Mouse (Mus musculus): ENCODE results near the gene Zfp507.
A peak's percentile ranks its signal among the peaks of the same experiment; 100 is the strongest.

Zfp507 gene

GRCm38 (mm10) chr7:35802906-35803595, at the start of gene Zfp507:
Gene Zfp507 (minus strand): TSS chr7:35803003.
- peak; percentile 86 for DNase-seq (ENCODE audit: low spot score)

- DNase-seq (ENCODE audit: low spot score) = no peak
Measured at GRCm38 (mm10) chr7:35850426-35850825, 47.6 kb upstream of the Zfp507 start.

DNA sequence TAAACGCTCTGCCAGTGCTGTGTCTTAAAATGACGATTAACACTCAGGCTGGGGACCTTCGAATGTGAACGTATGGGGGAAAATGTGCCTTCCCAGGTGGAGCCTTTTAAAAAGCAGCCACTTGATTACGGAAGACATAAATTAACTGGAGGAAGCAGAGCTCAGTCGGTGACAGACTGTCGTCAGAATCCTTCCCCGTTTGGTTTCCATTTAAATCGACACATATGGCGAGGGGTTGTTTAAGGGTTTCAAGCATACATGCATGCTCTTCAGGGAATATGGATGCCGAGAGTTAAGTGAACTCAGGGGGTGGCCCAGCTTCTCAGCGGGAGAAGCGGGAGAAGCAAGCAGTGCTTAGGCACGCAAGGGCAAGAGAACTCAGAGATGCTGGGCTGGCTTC, 45.7 kb upstream of the Zfp507 start:
- DNase-seq (ENCODE audit: low spot score) = no peak

- DNase-seq (ENCODE audit: low spot score) = no peak
Measured at GRCm38 (mm10) chr7:35840504-35840903, 37.7 kb upstream of the Zfp507 start.

- DNase-seq (ENCODE audit: low spot score) = no peak
Measured at GRCm38 (mm10) chr7:35836851-35837250, 34.0 kb upstream of the Zfp507 start.

- DNase-seq (ENCODE audit: low spot score) = no peak
Measured at GRCm38 (mm10) chr7:35836415-35836814, 33.6 kb upstream of the Zfp507 start.

DNA sequence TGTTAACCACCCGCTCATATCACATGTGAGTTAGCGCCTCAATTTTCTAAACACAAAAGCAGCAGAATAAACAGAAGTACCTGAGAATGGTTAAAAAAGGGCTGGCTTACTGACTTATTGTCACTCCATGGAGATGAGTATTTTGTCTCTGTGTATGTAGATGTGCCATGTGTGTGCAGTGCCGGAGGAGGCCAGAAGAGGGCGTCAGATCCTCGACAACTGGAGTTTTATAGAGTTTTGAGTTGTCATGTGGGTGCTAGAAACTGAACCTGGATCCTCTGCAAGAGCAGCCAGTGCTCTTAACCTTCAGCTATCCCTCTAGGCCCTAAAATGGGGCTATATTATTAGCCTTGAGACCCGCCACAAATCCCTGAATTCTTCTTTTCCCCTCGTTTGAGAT, 27.3 kb upstream of the Zfp507 start:
- no peak for DNase-seq (ENCODE audit: low spot score)

- no peak for DNase-seq (ENCODE audit: low spot score)
Measured at GRCm38 (mm10) chr7:35823906-35824305, 21.1 kb upstream of the Zfp507 start.

DNA sequence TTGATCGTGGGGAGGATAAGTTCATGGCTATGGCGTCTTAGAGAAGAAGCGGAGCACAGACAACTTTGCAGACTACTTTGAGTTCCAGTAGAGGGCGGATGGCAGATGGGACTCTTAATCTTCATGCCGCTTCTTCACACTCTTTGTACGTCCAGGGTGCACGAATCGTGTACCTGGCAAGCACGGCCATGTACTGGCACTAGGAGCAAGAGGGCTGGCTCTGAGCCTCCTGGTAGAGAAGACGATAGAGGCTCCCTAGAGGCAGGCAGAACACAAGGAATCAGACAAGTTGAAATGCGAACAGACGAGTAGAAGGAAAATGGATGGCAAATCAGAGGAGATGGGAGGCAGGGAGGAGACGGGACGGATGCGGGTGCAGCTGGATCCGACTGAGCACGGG, 19.5 kb upstream of the Zfp507 start:
- no peak for DNase-seq (ENCODE audit: low spot score)

DNA sequence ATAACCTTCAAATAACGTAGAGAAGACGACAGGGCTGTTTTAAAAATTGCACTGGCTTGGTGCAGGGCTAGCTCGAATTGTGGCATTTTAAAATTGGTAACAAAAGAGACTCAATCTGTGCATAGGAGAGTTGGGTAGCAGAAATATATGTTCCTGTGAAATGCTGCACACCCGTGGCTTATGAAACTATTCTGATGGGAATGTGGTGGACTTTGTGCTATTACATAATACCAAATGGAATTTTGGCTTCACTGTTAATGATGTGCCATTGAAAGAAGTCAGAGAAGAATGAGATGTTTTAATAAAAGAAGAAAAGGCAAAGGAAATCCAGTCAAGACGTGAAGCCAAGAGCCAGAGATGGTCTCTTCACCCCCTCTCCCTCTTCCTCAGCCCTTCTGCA, 18.6 kb upstream of the Zfp507 start:
- no peak for DNase-seq (ENCODE audit: low spot score)

DNA sequence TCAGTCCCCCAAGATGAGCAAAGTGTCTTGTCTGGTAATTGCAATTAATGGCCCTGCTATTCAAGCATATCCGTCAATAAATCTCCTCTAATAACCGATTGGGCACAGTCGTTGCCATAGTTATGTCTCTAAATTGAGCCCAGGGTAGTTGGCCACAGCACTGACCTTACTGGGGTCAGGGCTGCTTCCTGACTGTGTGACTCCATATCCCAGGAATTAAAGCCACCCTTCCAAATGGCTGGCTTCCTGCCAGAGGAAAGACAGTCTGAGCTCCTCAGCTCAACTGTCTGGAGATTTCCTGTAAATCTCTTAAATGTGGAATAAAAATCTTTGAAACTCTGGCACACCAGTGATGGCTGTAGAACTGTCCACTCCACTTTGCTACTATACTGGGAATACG, 16.7 kb upstream of the Zfp507 start:
- no peak for DNase-seq (ENCODE audit: low spot score)

- DNase-seq (ENCODE audit: low spot score) = no peak
Measured at GRCm38 (mm10) chr7:35814759-35815551, 12.2 kb upstream of the Zfp507 start.

- DNase-seq (ENCODE audit: low spot score) = no peak
Measured at GRCm38 (mm10) chr7:35813306-35813705, 10.5 kb upstream of the Zfp507 start.

DNA sequence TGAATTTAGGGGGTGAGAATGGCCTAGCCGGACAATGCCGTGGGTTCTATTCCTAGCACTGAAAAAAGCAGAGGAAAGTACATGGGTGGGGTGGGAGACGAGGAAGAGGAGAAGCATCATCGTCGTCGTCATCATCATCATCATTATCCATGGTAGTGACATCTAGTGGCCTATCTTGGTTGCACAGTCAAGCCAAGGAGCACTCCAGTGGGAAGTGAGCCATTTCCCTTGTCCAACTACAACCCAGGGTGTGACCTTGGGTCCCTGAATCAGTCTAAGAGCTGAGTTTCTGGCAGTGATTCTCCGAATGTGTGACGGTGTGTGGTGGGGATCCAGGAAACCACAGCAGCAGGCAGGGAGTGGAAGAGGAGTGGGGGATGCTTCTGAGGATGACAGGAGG, 7.9 kb upstream of the Zfp507 start:
- no peak for DNase-seq (ENCODE audit: low spot score)

GRCm38 (mm10) chr7:35804206-35804605, 1.4 kb upstream of the Zfp507 start:
- no peak for DNase-seq (ENCODE audit: low spot score)

DNA sequence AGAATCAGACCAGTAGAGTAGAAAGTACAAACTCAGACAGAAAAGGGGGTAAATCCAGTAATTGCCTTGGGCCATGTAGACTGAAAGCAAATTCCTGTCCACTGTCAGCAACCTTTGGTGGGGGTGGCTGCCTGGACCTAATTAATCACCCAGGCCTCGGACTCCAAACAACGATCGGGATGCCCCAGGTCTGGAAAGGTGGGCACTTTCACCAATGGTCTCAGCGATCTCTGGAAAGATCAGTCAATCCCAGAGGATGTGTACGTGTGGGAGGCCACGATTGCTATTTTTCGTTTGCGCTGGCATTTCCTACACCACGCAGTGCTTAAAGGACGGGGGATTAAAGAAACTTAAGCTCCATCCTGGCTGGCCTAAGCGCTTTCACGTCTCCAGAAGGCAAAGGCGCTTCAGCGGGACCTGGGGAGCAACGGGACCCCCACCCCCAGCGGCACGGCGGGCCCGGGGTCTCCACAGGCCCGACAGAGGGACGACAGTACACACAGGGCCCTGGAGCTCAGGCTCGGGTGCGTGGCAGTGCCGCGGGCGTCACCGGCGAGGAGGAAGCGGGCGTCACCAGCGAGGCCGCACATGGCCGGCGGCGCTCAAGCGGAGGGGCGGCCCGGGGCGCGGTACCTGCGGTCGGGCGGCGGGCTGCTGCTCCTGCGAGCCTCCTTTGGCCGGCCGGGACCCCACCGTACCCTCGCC, 450 bp downstream of the Zfp507 start:
- no peak for DNase-seq (ENCODE audit: low spot score)

DNA sequence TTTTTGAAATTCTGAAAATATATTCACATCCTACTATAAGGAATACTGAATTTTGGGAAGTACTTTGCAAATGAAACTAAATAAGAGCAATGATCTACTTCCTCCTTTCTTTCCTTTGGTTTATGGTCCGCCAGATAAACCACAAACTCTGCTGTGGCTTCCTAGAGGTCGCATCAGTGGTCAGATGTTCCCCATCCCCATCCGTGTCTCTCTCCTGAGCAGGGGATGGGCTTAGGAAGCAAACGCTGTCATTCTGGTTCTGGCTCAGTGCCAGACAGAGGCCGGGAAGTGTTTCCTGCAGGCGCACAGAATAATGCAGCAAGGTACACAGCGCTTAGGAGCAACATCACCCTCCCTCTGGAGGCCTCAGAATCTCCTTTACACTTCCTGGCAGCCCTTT, 6.7 kb downstream of the Zfp507 start:
- DNase-seq (ENCODE audit: low spot score) = peak; percentile 7

DNA sequence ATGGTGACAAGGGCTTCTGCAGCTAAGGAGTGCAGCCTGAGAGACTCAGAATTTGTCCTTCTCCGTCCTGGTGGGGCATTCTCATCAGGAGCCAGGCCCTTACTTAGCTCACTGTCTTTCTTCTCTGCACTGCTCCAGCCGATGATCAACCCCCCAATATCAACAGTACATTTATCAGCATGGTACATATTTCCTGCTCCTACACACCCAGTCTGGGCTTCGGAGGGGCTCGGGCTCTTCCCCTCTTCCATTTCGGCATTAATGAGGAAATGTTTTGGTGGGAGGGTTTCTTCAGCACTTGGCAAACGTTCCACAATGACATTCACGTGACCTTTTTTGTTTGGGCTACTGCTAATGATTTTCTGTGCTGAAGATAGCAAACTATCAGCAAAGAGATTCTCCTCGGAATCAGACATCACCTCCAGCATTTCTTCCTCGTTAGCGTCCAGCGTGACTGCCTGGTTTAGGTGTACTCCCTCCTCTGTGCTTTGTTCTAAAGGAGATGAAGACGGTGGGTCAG, 8.6 kb downstream of the Zfp507 start:
- DNase-seq (ENCODE audit: low spot score) = no peak

- no peak for DNase-seq (ENCODE audit: low spot score)
Measured at GRCm38 (mm10) chr7:35792150-35792848, 10.5 kb downstream of the Zfp507 start.

DNA sequence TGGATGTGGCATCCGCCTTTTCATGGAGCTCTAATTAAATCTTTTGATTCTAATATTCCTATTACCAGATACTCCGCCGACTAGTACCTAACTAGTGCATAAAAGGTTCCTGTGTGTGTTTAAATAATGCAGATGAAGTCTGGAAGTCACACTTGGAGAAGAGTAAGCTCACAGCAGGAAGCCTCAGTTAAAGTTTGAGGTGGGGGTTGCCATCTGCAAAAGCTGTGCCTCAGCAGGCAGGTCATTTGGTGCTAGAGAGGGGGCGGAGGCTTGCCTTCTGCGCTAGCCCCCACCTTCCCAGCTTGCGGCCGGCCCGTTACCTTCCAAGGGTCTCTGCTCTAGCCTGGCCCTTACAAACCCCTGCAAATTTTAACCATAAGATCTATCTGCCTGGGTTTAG, 11.9 kb downstream of the Zfp507 start:
- no peak for DNase-seq (ENCODE audit: low spot score)

- DNase-seq (ENCODE audit: low spot score) = no peak
Measured at GRCm38 (mm10) chr7:35790201-35790600, 12.6 kb downstream of the Zfp507 start.

- no peak for DNase-seq (ENCODE audit: low spot score)
Measured at GRCm38 (mm10) chr7:35785579-35785978, 17.2 kb downstream of the Zfp507 start.

All from T-cell, adult 2 months (primary cell).